Comparison of ENCODE assay signal across 12 mouse cellular contexts in genomic region chr13:40969761-40970390, GRCm38 (mm10).
"Had no signal": no experiment of that assay in that cellular context is flagged by ENCODE, and none has a peak within 500 bp of the region (broad histone marks: within the 10 kb centered on the region; RNA-seq: fewer than 3 reads in every experiment).

No protein-coding gene starts in this region.

- H3K9ac ChIP-seq: lung, embryonic 15.5 days; midbrain, embryonic 13.5 days; midbrain, embryonic 15.5 days; neural tube, embryonic 12.5 days had no signal

- DNase-seq: lung, adult 2 months; lung, postnatal 14 days; lung, postnatal 36 days; right cerebral cortex, postnatal 14 days; spleen, adult 18-20 months; thymus, adult 18-20 months had no signal

- H3K36me3 ChIP-seq: lung, embryonic 15.5 days; midbrain, embryonic 13.5 days; midbrain, embryonic 15.5 days; neural tube, embryonic 12.5 days had no signal

- H3K4me3 ChIP-seq: lung, embryonic 15.5 days; megakaryocyte, embryonic 14.5 days; midbrain, embryonic 13.5 days; midbrain, embryonic 15.5 days; neural tube, embryonic 12.5 days had no signal

- H3K9me3 ChIP-seq: lung, embryonic 15.5 days; megakaryocyte, embryonic 14.5 days; midbrain, embryonic 13.5 days; midbrain, embryonic 15.5 days; neural tube, embryonic 12.5 days had no signal

- H3K4me1 ChIP-seq: lung, embryonic 15.5 days; midbrain, embryonic 13.5 days; midbrain, embryonic 15.5 days; neural tube, embryonic 12.5 days had no signal

- H3K27me3 ChIP-seq: lung, embryonic 15.5 days; midbrain, embryonic 13.5 days; midbrain, embryonic 15.5 days; neural tube, embryonic 12.5 days had no signal

- H3K27ac ChIP-seq: lung, embryonic 15.5 days; macrophage; midbrain, embryonic 13.5 days; midbrain, embryonic 15.5 days; neural tube, embryonic 12.5 days had no signal
